Mouse (Mus musculus) CH12F3 (cell line): ENCODE measurements around the gene Proca1.

ENCODE experiments used
- in situ Hi-C: fragments of 300-500 bp; cut with MboI; formaldehyde crosslinking; loops from 2 replicates; pipeline ENCODE4 v1.14.3; 2020; ENCODE audit warnings: low sequenced_read_pairs

The Proca1 gene

DNA sequence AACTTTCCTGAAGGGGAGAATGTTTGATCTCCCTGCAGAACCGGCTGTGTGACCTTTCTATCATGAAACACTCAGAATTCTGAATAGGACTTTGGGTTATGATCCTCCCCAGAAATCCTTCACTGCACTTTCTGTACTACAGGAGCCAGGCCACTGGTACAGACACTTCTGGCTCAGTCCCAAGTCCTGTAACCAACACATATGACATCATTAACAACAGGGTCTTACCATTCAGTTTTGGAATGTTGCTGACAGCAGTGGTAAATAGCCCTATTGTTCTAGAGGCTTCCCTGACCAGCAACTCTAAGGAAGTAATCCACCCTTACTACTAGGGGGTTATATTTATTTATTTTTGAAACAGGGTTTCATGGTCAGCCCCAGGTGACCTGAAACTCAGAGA lies at the start of gene Proca1:
TSS of gene Proca1 (plus strand) at position 280 of the 400 bp plus-strand sequence.
- in situ Hi-C loops, result no loop called here

DNA sequence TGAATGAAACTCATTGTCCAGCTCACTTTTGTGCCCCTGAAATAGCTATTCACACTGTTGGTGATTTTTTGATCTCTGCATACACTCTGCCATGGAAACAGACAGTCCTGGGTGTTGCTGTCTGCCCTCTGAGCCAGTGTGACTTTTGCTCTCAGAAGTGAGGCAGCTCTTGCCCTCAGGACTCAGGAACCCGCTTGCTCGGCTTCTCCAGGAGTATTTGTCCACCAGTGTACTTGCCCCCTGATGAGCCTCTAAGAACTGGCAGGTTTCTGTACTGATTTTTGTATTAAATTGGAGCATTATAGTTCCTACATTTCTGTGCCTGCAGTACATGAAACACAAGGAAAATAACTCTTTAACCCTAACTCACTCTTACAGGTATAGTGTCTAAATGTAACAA lies 49.7 kb upstream of the Proca1 start:
- in situ Hi-C loops, result loop anchor here (10.0 kb wide), 1 partner anchor 89 kb away; no protein-coding TSS in a partner anchor

DNA sequence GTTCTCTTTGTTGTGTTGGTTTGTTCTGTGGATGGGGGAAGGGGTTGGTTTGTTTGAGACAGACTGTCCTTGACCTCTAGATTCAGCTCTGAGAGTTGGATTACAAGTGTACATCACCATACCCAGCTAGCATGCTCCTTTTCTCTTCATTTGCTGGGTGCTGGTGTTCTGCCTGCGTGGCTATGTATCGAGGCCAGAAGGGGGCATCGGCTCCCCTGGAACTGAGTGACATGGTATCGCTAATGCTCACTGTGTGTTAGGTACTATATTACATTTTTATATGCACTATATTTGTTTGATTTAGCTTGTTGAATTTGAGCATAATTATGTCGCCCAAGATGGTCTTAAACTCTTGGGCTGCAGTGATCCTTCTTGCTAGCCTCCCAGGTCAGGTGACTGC lies 47.0 kb upstream of the Proca1 start:
- in situ Hi-C loops, result loop anchor here (10.0 kb wide), 1 partner anchor 91 kb away; no protein-coding TSS in a partner anchor

DNA sequence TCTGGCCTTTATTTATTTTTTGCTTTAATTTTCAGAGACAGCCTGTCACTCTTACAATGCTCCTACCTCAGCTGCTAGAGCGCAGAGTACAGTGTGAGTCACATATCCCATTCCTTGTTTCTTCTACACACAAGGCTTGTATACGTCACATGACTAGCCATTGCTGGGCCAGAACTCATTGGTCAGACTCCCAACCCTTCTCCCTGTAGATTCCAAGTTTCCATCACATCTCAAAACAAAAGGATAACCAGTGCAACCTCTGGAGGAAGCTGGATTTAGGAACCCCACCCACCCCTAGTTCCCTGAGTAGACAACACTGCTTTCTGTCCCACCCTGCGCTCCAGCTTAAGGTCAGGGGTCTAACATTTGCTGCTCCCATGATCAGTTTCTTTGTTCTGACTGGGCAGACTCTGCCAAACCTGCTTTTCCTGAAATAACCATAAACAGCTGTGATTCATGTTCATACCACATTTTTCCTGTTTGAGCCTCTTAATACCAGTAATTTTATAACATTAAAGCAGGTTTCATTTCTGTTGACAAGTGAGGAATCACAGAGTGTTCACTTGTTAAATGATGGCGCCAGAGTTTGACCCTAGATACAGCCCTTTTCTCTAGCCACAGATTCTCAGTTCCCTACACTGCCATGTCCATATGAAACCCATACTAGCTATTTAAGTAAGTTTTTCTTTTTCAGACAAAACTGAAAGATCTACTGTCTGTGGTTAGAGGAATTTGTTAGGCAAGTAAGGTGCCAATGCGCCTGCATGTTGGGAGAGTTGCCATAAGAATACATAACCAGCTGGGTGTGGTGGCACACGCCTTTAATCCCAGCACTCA lies 46.3 kb upstream of the Proca1 start:
- in situ Hi-C loops, result loop anchor here (10.0 kb wide), 1 partner anchor 92 kb away; no protein-coding TSS in a partner anchor

DNA sequence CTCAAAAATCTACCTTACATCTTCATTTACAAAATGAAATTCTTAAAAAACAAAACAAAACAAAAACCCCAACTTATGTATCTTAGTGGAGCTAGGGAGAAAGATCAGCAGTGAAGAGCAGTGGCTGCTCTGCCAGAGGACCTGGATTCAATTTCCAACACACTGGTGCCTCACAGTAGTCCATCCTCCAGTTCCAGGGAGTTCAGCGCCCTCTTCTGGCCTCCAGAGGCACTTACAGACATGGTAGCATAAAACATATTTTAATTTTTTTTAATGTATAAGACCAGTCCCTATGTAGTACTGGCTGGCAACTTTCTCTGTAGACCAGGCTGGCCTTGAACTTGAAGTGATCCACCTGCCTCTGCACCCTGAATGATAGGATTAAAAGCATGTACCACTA lies 42.0 kb upstream of the Proca1 start:
- in situ Hi-C loops, result no loop called here

DNA sequence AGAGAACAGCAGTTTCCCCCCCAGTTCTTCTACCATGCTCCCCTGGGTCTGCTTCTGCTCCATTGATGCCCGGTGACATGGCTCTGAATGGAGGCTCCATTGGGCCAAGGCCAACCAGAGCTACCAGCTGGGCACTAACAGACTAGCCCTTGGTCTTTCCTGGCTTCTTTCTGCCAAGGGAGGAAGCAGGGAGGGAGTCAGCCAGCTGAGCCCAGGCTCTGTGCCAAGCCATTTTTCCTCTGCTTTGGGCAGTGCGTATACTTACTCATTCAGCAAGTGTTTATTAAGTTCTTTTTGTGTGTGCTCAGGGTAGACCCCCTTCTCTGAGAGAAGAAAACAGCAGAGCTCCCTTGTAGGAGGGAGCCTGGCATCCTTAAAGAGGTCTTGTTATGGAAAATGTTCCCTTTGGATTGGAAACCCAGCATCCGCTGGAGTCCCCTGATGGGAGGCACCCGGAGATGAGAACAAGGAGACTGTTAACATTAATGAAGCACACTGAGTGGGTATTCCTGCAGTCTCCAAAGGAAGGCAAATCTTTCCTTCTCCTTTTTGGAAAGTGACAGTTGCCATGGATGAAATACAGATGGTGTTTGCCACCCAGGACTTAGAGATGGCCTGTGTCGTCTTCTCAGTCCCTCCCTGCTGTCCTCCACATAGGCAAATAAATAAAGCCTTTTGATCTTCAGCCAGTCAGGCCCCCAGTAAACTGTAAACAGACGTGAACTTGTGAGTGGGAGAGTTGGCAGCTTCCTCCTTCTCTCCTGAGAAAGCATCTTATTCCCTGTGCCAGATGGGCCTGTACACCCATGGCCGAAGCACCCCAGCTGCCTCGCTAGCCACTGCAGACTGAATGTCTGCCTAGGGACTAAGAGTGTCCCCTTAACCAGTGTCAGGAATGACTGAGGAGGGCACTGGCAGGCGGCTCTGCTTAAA lies 40.6 kb upstream of the Proca1 start:
- in situ Hi-C loops, result no loop called here

DNA sequence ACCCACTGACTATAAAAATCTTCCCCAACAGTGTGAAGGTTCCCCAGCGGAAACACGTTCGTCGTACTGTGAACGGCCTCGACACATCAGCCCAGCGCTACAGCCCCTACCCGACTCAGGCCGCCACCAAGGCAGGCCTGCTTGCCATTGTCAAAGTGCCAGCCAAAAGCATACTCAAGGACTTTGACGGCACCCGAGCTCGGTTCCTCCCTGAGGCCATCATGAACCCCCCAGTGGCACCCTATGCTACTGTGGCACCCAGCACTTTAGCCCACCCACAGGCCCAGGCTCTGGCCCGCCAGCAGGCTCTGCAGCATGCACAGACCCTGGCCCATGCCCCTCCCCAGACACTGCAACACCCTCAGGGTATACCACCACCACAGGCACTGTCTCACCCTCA lies 39.4 kb upstream of the Proca1 start:
- in situ Hi-C loops, result no loop called here

DNA sequence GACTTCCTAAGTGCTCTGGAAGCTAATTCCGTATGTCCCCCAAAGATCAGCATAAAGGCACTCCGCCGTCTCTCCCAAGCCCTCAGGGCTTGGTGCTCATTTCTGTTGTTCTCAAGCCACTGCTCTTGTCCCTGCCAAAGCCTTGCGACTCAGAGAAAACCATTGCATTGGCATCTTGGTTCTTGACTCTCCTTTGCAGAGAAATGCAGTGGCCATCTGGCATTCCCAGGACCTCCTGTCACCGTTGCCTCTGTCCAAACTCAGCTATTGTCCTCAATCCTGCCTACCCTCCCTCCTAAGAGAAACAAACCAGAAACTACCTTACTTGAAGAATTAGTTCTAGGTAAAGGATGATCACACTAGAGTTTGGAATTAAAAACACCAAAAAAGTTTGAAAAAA lies 37.5 kb upstream of the Proca1 start:
- in situ Hi-C loops, result no loop called here

DNA sequence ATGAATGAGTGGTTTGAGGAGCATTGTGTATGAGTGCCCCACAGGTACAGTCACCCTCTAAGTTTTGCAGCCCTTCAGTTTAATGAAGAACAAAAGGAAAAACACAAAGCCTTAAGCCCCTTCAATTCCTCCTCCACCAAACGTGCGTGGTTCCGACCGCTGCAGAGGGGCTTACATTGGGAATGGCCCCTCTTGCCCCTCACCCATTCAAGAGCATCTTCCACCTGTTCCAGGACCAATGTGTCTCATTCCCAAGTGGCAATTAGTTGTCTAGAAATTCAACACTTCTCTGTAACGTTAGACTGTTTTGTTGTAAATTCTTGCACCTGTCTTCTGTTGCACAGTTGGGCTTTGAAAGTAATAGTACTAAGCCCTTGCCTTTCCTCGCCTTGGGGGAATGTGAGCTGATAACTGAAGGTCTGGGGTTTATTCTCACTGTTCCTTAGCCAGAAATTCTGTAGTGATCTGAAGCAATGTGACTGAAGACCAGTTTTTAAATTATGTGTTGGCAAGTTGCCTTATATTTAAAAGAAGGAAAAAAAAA lies 37.0 kb upstream of the Proca1 start:
- in situ Hi-C loops, result no loop called here

DNA sequence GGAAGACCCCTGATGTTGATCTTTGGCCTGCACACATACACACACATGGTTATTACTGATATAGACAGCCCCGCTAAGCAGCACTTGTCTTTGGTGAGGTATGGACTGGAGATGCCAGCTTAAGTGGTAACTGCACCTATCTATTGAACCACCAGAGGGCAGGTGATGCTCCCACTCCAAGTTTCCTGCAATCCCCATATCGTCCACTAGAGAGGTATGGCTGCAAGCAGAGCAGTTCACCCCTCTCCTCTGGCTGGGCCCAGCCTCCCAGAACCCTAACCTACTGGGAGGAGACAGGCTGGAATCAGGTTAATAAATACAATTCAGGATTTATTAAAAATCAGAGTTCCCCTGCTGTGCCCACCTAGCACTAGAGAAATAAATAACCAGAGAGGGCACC lies 34.1 kb upstream of the Proca1 start:
- in situ Hi-C loops, result no loop called here

DNA sequence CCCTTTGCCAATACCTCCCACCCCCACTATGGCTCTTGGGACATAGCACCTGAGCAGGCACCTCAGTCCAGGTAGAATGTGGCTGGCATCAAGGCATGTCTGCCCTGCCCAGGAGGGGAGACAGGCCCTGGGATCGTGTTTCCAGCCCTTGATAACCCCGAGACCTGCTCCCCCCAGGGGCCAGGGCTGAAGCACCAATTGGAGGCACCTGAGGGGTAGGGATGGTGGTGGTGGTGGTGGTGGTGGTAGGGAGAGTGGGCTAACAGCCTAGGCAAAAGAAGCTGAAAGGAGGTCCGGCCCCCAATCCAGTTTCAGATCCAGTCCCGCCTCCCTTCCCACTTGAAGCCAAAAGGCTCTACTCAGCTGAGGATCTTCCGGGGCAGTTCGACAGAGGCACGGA lies 33.6 kb upstream of the Proca1 start:
- in situ Hi-C loops, result no loop called here

DNA sequence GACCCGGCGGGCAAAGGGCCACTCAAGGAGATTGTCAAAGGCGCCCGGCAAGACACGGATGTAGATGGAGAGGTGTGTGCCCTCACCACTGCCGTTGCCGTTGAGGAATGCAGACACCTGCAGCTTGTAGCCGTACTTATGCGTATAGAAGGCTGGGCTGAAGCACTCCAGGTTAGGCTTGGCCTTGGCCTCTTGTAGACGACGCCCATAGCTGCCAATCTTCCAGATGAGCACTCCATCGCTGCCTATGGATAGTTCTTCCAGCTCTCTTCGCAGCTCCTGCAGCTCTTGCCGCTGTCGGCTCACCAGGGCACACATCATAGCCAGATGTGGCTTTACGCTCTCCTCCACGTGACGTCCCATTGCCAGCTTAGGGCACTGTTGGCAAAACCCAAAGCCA lies 33.0 kb upstream of the Proca1 start:
- in situ Hi-C loops, result no loop called here

DNA sequence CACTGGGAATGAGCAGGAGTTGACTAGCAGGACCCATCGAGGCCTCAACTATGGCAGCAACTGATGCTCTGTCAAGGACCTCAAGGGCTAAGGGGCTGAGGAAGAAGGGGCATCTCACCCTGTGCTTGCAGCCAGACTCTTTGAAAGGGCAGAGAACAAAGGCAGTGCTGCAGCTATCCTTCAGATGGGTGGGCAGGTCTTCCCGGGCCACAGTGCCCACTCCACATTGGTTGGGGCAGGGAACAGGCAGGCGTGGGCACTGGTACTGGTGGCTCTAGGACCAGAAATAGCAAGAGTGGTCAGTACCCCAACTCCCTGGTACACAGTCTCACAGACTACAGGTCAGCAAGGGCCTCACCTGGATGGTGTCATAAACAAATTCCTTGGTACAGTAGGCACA lies 32.5 kb upstream of the Proca1 start:
- in situ Hi-C loops, result no loop called here

DNA sequence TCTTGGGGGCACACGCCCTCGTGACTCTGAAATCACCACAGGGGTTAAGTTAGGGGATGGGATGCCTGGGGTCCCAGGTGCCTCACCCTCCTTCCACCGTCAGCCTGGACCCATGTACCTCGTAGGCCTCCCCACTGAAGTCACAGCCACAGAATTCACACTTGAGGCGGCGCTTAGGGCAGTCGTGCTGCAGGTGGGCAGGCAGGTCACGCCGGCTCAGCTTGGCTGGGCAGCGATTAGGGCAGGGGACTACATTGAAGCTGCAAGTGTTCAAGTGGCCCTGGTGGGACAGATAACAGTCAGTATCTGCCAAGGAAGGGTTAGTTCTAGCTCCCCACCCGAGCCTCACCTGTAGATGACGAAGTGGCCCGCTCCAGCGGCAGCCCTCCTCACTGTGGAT lies 32.0 kb upstream of the Proca1 start:
- in situ Hi-C loops, result no loop called here

DNA sequence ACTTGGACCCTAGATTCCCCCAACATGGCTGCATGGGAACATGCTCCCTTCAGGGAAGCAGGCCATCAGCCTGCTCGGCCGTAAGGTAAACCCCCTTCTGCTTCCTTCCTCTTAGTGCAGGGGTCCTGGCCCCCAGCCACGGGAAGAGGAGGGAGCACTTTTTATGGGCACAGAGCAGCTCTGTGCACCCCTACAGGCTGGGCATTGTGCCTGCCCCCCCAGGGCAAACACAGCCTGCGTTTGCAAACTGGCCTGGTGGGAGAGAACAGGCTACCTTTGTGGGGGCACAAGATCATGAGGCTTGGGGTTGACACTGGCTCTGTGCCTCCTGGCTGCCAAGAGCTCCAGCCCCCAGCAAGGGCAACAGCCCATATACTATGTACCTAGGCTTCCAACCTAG lies 31.2 kb upstream of the Proca1 start:
- in situ Hi-C loops, result no loop called here

DNA sequence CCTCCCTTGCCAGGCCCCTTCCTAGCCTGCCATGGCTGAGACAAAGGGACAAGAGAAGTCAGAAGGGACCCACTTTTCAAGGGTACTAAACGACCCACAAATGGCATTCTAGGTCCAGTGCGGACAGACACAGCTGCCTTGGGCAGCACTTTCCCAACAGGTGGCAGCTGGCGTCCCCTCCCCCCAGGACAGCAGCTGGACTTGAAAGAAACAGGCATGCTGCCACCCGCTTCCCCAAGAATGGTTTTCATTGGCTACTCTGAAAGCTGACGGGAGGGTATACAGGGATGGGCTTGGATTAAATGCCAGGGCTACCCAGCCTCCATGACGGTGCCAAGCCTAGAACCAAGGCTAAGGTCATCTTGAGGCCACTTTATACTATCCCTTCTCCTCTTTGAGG lies 30.7 kb upstream of the Proca1 start:
- in situ Hi-C loops, result no loop called here

DNA sequence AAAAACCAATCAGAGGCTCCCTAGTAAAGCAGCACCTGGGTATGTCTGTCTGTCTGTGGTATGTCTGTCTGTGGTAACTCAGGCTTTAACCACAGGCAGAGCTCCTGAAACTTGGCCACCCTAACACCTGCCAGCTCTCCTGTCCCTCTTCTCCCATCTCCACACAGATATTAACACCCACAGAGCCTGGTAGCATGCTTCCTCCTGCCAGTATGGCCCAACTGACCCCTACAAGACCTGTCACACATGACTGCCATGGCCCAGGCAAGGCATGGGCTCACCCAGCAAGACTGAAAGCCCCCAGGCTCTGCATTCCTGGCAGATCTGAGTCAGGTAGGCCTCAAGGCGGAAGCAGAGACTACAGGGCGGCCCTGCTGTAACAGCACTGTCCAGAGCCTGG lies 30.1 kb upstream of the Proca1 start:
- in situ Hi-C loops, result no loop called here

DNA sequence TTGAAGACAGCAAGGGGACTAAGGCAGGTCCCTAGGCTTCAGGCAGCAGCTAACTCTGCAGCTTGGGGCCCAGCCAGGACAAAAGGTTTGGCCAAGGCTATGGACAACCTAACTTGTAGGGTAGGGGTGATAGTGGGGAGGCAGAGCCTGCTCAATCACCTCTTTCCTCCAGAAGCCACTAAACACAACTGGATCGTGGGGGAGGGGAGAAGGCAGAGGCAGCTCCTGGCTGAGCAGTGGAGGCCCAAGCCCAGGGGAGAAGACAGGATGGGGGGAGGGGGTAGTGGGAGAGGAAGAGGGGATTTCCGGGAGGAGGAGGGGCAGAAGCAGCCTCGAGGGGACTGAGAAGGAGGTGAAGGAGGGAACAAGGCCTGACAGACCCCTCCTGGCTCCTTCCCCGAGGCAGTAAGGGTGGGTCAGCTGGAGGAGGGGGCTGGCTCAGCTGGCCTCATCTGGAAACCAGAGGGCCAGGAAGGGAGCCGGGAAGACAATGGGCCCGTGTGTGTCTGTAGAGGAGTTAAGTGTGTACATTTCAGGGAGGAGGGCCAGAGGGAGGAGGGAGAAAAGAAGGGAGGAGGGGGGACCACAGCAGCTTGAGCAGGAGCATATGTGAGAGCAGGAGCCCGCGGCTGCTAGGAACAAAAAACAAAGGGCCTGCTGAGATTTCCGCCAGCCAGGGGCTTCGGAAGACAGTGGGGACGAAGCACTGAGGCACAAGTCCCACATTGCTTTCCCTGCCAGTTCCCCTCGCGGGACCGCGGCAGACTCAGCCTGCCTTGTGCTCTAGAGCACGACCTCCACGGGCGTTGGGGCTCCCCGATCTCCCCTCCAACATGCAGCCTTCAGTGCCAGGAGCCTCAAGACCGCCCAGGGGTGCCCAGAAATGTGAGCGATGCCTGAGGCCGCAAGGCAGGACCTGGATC lies 29.2 kb upstream of the Proca1 start:
- in situ Hi-C loops, result no loop called here

DNA sequence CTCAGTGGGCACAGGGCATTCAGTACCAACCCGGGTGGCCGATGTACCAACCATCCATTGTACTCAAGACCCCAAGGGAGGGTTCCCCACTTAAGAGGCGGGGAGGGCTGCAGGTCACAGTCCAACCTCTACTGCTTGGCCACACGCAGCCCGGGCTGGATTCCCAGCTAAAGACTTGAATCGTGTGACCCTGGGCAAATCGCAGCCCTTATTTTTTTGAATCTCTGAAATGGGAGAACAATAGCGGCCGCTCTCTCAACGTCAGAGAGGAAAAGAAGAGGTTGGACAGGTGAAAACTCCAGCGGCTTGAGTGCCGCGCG lies 28.6 kb upstream of the Proca1 start:
- in situ Hi-C loops, result no loop called here

DNA sequence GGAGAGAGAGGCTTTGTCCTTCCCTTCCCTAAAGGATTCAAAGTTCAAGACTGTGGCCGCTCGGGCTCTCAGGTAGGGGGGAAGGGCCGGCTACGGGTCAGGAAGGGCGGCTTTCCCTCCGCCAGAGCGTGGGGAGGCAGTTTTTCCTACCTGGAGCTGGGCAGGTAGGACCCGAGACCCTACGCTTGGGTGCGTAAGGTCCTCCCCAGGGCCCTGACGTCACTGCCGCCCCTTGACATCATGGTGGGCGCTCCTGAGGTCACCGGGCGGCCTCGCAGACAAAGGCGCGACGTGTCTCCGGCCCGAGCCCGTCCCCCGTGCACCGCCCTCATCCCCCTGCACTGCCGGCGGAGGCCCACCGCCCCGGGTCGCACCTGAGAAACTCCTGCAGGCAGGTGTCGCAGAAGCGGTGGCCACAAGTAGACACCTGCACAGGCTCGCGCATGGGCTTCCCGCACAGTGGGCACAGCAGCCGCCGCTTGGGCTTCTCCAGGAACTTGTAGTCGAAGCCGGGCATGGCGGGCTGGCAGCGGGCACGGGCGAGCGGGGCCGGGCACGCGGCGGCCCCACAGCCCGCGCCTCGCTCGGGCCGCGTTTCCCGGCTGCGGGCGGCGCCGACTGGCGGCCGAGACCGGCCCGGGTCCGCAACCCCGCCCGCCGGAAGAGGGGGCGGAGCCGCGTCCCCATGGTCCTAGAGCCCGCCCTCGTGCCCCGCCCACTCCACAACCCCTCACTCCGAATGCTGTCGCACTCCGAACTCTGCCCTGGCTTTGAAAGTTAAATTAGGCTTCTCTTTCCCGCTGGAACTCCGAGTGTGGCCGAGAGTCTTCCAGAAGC lies 28.1 kb upstream of the Proca1 start, which contains the start of gene Traf4:
TSS of gene Traf4 (minus strand) at position 666 of the 837 bp plus-strand sequence.
- in situ Hi-C loops, result no loop called here
